Mouse (Mus musculus): Measurements from ENCODE around the gene Rubcnl.

DNA sequence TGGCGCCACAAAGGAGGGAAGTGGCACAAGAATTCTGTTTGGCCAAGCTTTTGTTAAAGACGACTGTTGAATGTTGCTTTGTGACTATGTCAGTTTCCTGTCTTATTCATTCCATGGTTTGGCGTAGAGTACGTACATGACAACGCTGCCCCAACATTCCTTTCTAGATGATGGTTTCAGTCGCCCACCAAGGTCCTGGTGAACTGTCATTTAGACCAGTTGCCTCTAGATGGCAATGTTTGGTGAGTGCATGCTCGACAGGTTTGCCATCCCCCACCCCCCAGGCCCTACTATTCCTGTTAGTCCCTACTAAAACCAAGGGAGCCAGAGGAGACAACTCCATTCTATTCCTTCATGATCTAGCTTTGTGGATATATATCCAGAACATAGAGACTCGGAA is 36.6 kb downstream of the Rubcnl start:
- TF ChIP-seq CTCF (IDR thresholded peaks at IDR 0.05; ENCODE audit: extremely low read depth, insufficient read length, insufficient replicate concordance, low read depth, low read length), result no peak
- TF ChIP-seq POLR2A (IDR thresholded peaks at IDR 0.05; ENCODE audit: low read depth, low read length), result no peak
